Mouse (Mus musculus): ENCODE data around the gene Fars2. TPM values are rescaled to one million over a fixed set of nuclear protein-coding genes. Genes with fewer than 3 reads are reported as not detected.

Gene Fars2
- polyA plus RNA-seq, 1 experiment = 48.3 TPM

DNA sequence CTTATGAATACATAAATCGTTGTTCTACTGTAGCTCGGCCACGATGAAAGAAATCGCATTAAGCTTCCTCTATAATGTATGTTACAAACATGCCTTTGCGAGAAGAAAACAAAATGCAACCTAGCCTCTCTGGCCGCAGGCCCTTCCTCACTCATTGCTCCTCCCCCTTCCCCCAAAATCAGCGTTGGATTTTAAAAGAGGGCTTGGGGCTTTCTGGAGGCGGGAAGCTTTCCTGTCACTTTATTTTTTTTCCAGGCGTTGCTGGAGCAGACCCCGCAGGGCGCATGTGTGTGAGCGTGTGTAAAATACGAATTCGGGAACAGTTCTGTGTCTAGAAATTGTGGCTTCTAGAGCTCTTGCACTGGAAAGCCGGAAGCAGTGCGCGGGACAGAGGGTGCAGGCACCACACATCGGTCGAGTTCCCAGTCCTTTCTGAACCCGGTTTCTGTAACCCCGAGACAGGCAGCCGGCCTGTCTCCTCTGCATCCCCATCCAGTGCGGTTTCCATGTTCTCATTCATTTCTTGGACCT, 614.8 kb downstream of the Fars2 start:
- no peak for DNase-seq (ENCODE audit: low read depth)

DNA sequence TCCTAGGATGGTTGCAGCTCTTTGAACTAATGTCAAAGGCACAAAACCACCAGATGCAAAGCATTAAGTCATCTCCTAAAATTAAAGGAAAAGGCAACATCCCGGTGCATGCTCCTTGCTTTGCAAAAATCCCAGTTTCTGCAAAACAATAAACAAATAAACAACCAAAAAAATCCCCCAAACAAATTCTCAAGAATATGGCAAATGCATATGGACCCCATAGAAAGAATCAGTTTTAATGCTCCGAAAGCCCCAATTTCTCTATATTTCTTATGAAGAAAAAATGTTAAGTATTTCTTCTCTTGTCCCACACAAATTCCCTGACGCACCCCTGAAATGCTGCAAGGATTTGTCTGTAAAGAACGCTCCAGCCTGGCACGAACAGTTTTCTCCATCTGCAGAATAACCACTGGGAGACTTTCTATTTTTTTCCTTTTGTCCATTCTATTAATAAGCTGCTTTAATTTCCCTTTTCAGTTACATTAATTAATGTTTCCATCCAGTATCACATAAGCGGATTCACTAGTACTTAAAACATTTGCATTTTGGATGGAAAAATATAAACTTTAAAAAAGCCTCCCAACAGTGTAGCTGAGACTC, 615.8 kb downstream of the Fars2 start:
- no peak for DNase-seq (ENCODE audit: low read depth)

DNA sequence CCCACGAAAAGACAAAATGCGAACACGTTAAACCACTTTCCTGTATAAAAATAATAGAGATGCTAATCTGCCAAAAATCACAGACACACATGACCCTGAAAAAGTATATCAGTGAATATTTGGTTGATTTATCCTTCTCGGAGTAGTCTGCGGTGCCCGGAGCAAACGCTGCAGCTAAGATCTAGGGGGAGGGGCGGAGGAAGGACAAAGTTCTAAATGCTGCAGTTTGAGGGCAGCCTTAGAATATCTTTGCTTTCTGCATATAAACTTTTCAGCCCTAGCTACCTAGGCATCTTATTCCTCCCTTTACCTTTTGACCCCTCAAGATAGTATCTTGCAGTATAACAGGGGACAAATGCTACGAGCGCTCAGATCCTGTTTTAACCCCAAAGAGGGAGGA, 616.4 kb downstream of the Fars2 start:
- no peak for DNase-seq (ENCODE audit: low read depth)

DNA sequence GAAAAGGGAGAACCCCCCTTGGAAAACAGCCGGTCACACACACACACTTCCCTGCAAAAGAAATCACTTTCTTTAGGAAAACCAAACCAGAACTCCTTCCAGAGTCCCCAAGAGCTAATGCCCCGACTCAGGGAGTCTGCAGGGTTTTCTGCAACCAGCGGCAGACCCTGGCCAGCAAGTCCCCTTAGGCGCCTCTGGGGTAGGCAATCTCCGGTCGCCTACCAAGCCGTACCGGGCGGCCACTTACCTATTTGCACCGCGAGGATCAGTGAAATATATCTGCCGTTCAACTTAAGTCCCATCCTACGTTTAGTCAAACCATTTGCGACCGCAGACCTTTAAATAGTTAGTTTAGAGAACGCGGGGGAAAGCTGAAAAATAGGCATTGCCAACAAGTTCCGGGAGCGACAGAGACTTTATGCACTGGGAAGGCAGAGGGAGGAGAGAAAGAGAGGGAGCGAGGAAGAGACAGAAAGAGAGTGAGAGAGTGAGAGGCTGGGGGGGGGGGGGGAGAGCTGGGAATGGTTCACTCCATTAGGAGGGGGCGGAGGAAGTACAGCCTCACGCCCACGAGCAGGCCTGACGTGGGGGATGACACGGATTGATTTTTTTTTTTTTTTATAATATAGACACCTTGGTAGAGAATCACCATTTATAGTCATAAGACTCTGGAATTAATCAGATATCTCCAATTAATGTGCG, 616.9 kb downstream of the Fars2 start:
- no peak for DNase-seq (ENCODE audit: low read depth)

DNA sequence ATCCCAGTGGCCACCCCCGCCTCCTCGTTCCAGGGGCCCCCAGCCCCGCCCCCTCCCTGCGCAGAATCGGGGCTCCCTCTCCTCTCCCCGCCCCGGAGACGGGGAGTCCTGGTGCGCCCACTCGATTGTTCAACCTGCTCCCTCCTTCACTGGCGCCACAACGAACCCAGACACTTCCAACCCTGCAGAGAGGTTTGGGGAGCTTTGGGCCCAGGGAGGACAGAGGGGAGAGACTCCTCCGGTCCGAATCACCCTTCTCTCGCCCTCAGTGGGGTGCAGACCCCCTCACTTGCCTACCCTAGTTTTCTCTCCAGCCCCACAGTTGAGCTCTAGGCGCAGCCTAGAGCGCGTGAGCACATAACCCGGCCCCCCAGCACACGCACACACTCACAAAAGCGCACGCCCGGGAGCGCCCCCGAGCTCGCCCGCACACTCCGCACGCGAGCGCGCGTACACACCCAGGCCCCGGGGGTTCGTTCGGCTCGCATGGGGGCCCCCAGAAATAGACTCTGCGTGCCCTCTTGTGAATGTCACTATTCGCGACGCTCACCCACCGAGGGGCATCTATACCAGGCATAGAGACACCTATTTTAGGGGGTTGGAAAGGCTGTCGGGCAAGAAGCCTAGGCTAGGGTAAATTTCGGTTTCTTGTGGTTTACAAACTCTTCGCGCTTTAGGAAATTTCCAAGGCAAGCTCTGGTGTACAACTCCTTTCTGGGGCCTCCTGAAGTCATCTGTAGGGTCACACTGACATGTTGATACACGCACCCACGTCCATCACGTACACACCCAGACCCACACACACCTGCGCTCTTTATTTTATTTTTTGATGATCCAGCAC, 617.7 kb downstream of the Fars2 start, which contains the start of gene Nrn1:
Nrn1 (minus strand) TSS at position 401 of the 841 bp plus-strand sequence.
- no peak for DNase-seq (ENCODE audit: low read depth)

DNA sequence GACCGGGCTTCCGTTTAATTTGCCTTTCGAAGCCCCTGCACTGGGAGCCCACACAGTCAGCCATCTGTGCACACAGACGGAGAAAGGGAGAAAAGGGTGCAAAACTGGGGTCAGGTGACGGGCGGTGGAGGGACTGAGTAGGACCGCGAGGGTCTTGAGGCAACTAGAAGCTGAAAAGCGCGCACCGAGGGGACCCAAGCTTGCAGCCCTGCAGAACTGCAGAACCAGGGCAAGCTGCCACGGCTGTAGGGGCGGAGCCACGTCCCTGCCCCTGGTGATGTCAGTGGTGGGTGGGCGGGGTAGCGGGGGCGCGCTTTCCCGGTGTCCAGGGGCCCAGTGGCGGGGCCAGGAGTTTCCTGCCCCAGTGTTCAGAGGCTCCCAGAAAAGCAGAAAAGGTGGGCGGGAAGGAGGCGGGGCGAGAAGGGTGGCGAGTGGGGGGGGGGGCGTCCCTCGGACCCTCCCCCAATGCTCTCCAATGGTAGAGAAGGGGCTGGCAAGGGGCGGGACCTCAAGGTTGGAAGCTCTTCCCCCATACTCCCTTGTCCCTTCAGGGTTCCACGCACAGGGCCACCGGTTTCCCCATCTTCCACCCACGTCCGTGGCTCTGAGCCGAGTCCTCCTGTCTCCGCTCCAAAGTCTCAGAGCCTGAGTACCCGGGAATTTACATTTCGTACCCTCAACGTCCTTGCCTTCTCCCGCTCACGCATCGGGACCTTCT, 618.8 kb downstream of the Fars2 start:
- DNase-seq (ENCODE audit: low read depth) = no peak

- no peak for DNase-seq (ENCODE audit: low read depth)
Observed at GRCm38 (mm10) chr13:36736619-36736996, 619.4 kb downstream of the Fars2 start.

GRCm38 (mm10) chr13:36750056-36750455, 632.8 kb downstream of the Fars2 start:
- DNase-seq (ENCODE audit: low read depth) = no peak

GRCm38 (mm10) chr13:36751861-36752260, 634.6 kb downstream of the Fars2 start:
- DNase-seq (ENCODE audit: low read depth) = no peak

GRCm38 (mm10) chr13:36766801-36767200, 649.6 kb downstream of the Fars2 start:
- DNase-seq (ENCODE audit: low read depth) = no peak

Other genes with a start within 250 kb of the Fars2 start
- gene Rpp40, start 211.1 kb upstream of the Fars2 start, polyA plus RNA-seq (2012; rRNA removed) = 5.3 and 6.0 TPM in 2 replicates
- gene Ppp1r3g, start 158.6 kb upstream of the Fars2 start, polyA plus RNA-seq (2012; rRNA removed) = not detected in 2 replicates
- gene Lyrm4, start 114 bp downstream of the Fars2 start, polyA plus RNA-seq (2012; rRNA removed) = 3.4 and 3.9 TPM in 2 replicates